Mouse (Mus musculus) olfactory bulb, adult 2 months (tissue): Measurements from ENCODE around the gene Gnl3.

Experiments
- CTCF ChIP-seq: fragments of 200-500 bp; IDR thresholded peaks from 2 replicates; pipeline ENCODE4 v1.5.1; 2012; ENCODE audit warnings: low read depth, mild to moderate bottlenecking, low read length, moderate library complexity; ENCODE audit not compliant: insufficient read depth
- POLR2A ChIP-seq: fragments of 200-500 bp; IDR thresholded peaks from 2 replicates; pipeline ENCODE4 v1.6.1; 2012; ENCODE audit warnings: mild to moderate bottlenecking, low read depth, low read length, moderate library complexity; ENCODE audit not compliant: insufficient read depth

DNA sequence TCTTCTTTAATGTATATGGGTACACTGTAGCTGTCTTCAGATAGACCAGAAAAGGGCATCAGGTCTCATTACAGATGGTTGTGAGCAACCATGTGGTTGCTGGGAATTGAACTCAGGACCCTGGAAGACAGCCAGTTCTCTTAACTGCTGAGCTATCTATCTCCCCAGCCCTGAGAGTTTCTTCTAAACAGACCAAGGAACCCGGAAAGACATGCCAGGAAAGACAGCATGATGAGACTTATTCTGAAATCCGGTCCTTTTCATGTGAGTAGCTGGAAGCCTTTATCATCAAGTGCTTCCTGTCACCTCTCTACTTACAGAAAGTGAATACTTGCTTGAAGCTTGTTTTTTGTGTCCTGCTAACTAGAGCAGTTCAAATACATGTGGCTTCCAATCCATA, 14.4 kb downstream of the Gnl3 start:
- TF ChIP-seq POLR2A (no peak), CTCF (no peak)
